Mouse (Mus musculus) adrenal gland, adult 18-20 months (tissue): Measurements from ENCODE around the gene Emp3. TPM values are rescaled to one million over a fixed set of nuclear protein-coding genes. Genes with fewer than 3 reads are reported as not detected.

Experiments
- DNase-seq, 2 experiments: peaks; one replicate each; pipeline ENCODE4 v3.0.0; 2021 to 2022; ENCODE audit warnings: low spot score in 2 of 2
- total RNA-seq, 2 experiments: library from RNA; stranded (reverse); gene quantifications; 1 replicate in 1 of 2; 2 replicates in 1 of 2; pipeline ENCODE4 v1.2.3; 2021

Gene Emp3
- total RNA-seq, 2 experiments from 2014 or later, result 299 to 421 TPM

DNA sequence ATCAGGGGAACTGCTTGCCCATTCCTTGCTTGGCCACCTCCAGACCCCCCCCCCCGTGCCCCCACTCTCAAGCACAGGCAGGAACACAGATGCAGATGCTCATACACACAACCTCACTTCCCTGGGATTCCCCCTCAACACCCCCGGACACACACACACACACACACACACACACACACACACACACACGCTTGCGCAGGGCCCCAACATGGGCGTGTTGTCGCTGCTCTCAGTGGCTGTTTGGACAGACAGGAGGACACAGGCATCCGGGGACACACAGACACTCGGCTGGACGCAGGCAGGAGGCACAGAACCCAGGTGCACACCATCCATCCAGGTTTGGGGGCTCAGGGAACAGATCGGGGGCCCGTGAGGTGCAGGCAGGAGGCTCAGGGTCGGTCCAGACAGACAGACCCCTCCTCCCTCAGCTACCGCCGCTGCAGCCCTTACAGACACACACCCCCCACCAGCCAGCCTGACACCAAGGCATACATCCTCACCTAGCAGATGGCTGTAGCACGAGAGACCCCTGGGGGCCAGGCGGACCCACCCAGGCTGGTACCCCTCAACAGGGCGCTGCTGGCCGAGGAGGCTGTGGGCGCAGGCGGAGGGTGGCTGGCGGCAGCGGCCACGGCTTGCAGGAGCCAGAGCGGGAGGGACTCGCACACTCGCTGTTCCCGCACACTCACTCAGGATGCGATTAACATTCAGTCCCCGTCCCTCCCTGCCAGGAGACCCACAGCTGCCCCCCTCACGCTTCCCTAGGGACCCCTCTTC is 50.7 kb downstream of the Emp3 start:
- DNase-seq, result no peak

DNA sequence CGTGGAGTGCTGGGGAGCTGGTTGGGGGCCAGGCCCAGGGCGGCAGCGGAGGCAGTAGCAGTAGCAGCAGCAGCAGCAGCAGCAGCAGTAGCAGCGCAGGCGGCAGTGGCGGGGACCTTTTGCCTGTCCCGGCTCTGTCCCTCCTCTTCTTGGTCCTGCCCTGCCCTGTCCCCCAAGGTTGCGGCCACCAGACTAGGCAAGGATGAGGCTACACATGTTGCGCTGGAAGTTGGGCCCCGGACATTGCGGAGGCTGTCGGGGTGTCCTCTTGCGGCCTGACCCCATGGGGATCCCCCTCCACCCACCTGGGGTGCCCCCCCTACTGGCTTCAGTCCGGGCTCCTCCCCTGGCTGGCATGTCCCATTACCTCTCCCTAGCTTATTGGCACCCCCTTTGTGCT is 51.4 kb downstream of the Emp3 start:
- no peak for DNase-seq

DNA sequence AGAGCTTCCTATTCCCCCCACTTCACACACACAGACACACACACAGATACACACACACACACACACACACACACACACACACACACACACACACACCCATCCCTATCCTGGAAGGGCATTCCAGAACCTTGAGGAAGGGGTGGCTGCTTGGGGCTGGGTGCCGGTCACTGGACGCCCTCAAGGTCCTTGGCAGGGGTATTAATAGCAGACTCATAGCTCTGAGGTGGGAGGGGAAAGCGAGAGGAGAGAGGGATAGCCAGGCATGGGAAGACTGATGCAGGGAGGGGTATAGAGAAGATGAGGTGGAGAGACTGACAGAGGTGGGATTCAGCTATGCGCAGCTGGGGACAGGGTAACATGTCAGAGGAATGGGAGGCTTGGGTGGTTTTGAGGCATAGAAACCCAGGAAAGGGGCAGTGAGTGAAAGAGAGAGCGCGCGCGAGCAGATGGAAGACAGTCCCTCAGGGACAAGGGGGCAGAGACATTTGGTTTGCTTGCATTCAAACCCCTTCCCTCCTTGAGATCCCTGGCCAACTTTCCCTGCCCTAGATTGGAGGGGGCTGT is 52.0 kb downstream of the Emp3 start:
- DNase-seq, result no peak

Other genes starting within 250 kb of the Emp3 start
- gene Ntn5, start 237.4 kb downstream of the Emp3 start, total RNA-seq, result under 1 TPM; 0.36 to 0.61 TPM
- under 1 TPM; 0.23 to 0.35 TPM for gene Sec1, start 227.0 kb downstream of the Emp3 start, total RNA-seq
- 10 to 100 TPM; 15.8 to 16.9 TPM for gene Car11, start 221.6 kb downstream of the Emp3 start, total RNA-seq
- gene Dbp, start 216.3 kb downstream of the Emp3 start, total RNA-seq, result 10 to 100 TPM; 64.8 to 96.6 TPM
- gene Rpl18, start 205.9 kb downstream of the Emp3 start, total RNA-seq, result 100 to 1,000 TPM; 934 to 965 TPM
- gene Sphk2, start 203.4 kb downstream of the Emp3 start, total RNA-seq, result 10 to 100 TPM; 37.7 to 42.0 TPM
- gene Fam83e, start 200.2 kb downstream of the Emp3 start, total RNA-seq, result under 1 TPM; 0.30 to 0.35 TPM
- gene Spaca4, start 195.6 kb downstream of the Emp3 start, total RNA-seq, result not detected
- gene Lmtk3, start 137.7 kb downstream of the Emp3 start, total RNA-seq, result 1 to 10 TPM; 6.2 to 8.4 TPM
- gene Sult2b1, start 136.7 kb downstream of the Emp3 start, total RNA-seq, result 1 to 10 TPM in 1 of 2 experiments, under 1 TPM in 1; 0.77 to 1.1 TPM
- 100 to 1,000 TPM in 1 of 2 experiments, 10 to 100 TPM in 1; 92.9 to 117 TPM for gene Cyth2, start 106.8 kb downstream of the Emp3 start, total RNA-seq
- under 1 TPM; 0.19 to 0.20 TPM for gene Kcnj14, start 96.6 kb downstream of the Emp3 start, total RNA-seq
- gene Grwd1, start 90.5 kb downstream of the Emp3 start, total RNA-seq, result 10 to 100 TPM; 33.0 to 36.0 TPM
- 100 to 1,000 TPM; 125 to 140 TPM for gene Kdelr1, start 48.6 kb downstream of the Emp3 start, total RNA-seq
- under 1 TPM; 0.66 to 0.67 TPM for gene Grin2d, start 43.0 kb downstream of the Emp3 start, total RNA-seq
- not detected for gene Syngr4, start 24.7 kb downstream of the Emp3 start, total RNA-seq
- gene Tmem143, start 24.5 kb downstream of the Emp3 start, total RNA-seq, result 10 to 100 TPM; 70.9 to 89.3 TPM
- gene Ccdc114, start 2.7 kb upstream of the Emp3 start, total RNA-seq, result 10 to 100 TPM; 17.7 to 21.1 TPM
- under 1 TPM in 1 of 2 experiments, not detected in 1; 0.10 TPM for gene Abcc6, start 108.9 kb upstream of the Emp3 start, total RNA-seq
- gene Nomo1, start 112.3 kb upstream of the Emp3 start, total RNA-seq, result 10 to 100 TPM; 64.2 to 67.0 TPM
- 1 to 10 TPM; 2.8 to 4.6 TPM for gene Kcnj11, start 179.4 kb upstream of the Emp3 start, total RNA-seq